Mouse (Mus musculus) CH12.LX (cell line): ENCODE data around the gene Taf8. TPM values are rescaled to one million over a fixed set of nuclear protein-coding genes. Genes with fewer than 3 reads are reported as not detected.

Experiments used
- DNase-seq: peaks from one replicate; pipeline ENCODE4 v3.0.0-alpha.2; 2013; ENCODE audit errors: extremely low read depth
- H3K27ac ChIP-seq: 2 replicates; pipeline ENCODE4 v1.5.1; 2012; ENCODE audit warnings: low read depth, mild to moderate bottlenecking, control low read depth, moderate library complexity; ENCODE audit not compliant: insufficient read depth
- H3K27me3 ChIP-seq: replicated peaks from 2 replicates; pipeline ENCODE3; 2012; ENCODE audit warnings: inconsistent platforms
- H3K36me3 ChIP-seq, 2 experiments: replicated peaks in 1 of 2; 2 replicates each; pipeline versions ENCODE3 to v1.6.1; 2012; ENCODE audit warnings: inconsistent platforms in 1 of 2, low read length in 1 of 2, mild to moderate bottlenecking in 1 of 2, mixed read lengths in 1 of 2, moderate library complexity in 1 of 2; ENCODE audit not compliant: control insufficient read depth in 1 of 2, insufficient read depth in 1 of 2
- H3K4me1 ChIP-seq, 2 experiments: 2 replicates each; pipeline ENCODE4 v1.6.1; 2012; ENCODE audit warnings: inconsistent platforms in 1 of 2, moderate library complexity in 1 of 2; ENCODE audit not compliant: insufficient read depth in 2 of 2, control insufficient read depth in 1 of 2
- H3K4me2 ChIP-seq: 2 replicates; pipeline ENCODE4 v1.6.1; 2012; ENCODE audit warnings: low read depth, mild to moderate bottlenecking, control low read depth; ENCODE audit not compliant: poor library complexity, insufficient read depth, severe bottlenecking
- H3K4me3 ChIP-seq, 3 experiments: fragments of 150-350 bp in 1 of 3; sonication (generic) in 1 of 3; replicated peaks in 1 of 3; 2 replicates each; pipeline versions ENCODE3 to v1.5.1; 2011 to 2012; ENCODE audit warnings: low read depth in 2 of 3, low read length in 2 of 3, mild to moderate bottlenecking in 2 of 3, moderate library complexity in 2 of 3, control low read depth in 1 of 3, improper control_type of control experiment in 1 of 3, inconsistent platforms in 1 of 3, mixed read lengths in 1 of 3; ENCODE audit not compliant: poor library complexity in 1 of 3
- H3K79me2 ChIP-seq: replicated peaks from 2 replicates; pipeline ENCODE4 v1.6.1; 2012; ENCODE audit warnings: mild to moderate bottlenecking, moderate library complexity; ENCODE audit not compliant: control insufficient read depth, poor library complexity, insufficient read depth, severe bottlenecking; ENCODE audit errors: extremely low read depth
- H3K9ac ChIP-seq: 2 replicates; pipeline ENCODE4 v1.6.1; 2012; ENCODE audit warnings: low read depth, mild to moderate bottlenecking, control low read depth, moderate library complexity; ENCODE audit not compliant: insufficient read depth
- H3K9me3 ChIP-seq: replicated peaks from 2 replicates; pipeline ENCODE3; 2012; ENCODE audit warnings: low read length, inconsistent platforms, mixed read lengths
- BHLHE40 ChIP-seq: IDR thresholded peaks from 2 replicates; pipeline ENCODE4 v1.6.1; 2011; ENCODE audit warnings: mild to moderate bottlenecking, low read depth, low read length, improper control_type of control experiment
- CTCF ChIP-seq, 2 experiments: IDR thresholded peaks in 1 of 2; conservative IDR thresholded peaks in 1 of 2; 2 replicates each; pipeline ENCODE4 v1.5.1; 2011 to 2012; ENCODE audit warnings: low read depth in 2 of 2, low read length in 2 of 2, improper control_type of control experiment in 1 of 2, inconsistent platforms in 1 of 2, mild to moderate bottlenecking in 1 of 2, moderate library complexity in 1 of 2
- ELF1 ChIP-seq: IDR thresholded peaks from 2 replicates; pipeline ENCODE4 v1.6.1; 2014; ENCODE audit warnings: low read depth, mild to moderate bottlenecking, inconsistent platforms, low read length, improper control_type of control experiment
- HCFC1 ChIP-seq: IDR thresholded peaks from 2 replicates; pipeline ENCODE4 v1.6.1; 2012; ENCODE audit warnings: low read depth, mild to moderate bottlenecking, inconsistent platforms, low read length, improper control_type of control experiment
- JUN ChIP-seq: IDR thresholded peaks from 2 replicates; pipeline ENCODE4 v1.6.1; 2011; ENCODE audit warnings: low read depth, mild to moderate bottlenecking, low read length, improper control_type of control experiment, moderate library complexity; ENCODE audit not compliant: insufficient read depth
- JUND ChIP-seq: conservative IDR thresholded peaks from 2 replicates; pipeline ENCODE4 v1.6.1; 2011; ENCODE audit warnings: low read depth, low read length, improper control_type of control experiment
- MAX ChIP-seq: IDR thresholded peaks from 2 replicates; pipeline ENCODE4 v1.6.1; 2011; ENCODE audit warnings: low read length, improper control_type of control experiment
- MEF2A ChIP-seq: IDR thresholded peaks from 2 replicates; pipeline ENCODE4 v1.6.1; 2014; ENCODE audit warnings: low read depth, mild to moderate bottlenecking, inconsistent platforms, low read length, improper control_type of control experiment, borderline replicate concordance
- MXI1 ChIP-seq: IDR thresholded peaks from 2 replicates; pipeline ENCODE4 v1.6.1; 2011; ENCODE audit warnings: mild to moderate bottlenecking, low read depth, low read length, improper control_type of control experiment
- MYC ChIP-seq: IDR thresholded peaks from 2 replicates; pipeline ENCODE4 v1.6.1; 2011; ENCODE audit warnings: low read depth, mild to moderate bottlenecking, improper control_type of control experiment, low read length
- NELFE ChIP-seq: IDR thresholded peaks from 2 replicates; pipeline ENCODE4 v1.6.1; 2011; ENCODE audit warnings: low read depth, low read length, improper control_type of control experiment
- NRF1 ChIP-seq: IDR thresholded peaks from 2 replicates; pipeline ENCODE4 v1.6.1; 2014; ENCODE audit warnings: low read depth, mild to moderate bottlenecking, inconsistent platforms, low read length, improper control_type of control experiment, moderate library complexity
- POLR2A ChIP-seq: IDR thresholded peaks from 2 replicates; pipeline ENCODE4 v1.6.1; 2011; ENCODE audit warnings: low read depth, mild to moderate bottlenecking, improper control_type of control experiment, low read length
- TBP ChIP-seq: conservative IDR thresholded peaks from 2 replicates; pipeline ENCODE4 v1.6.1; 2011; ENCODE audit warnings: low read depth, low read length, improper control_type of control experiment
- TCF12 ChIP-seq: IDR thresholded peaks from 2 replicates; pipeline ENCODE4 v1.6.1; 2014; ENCODE audit warnings: low read depth, mild to moderate bottlenecking, inconsistent platforms, low read length, improper control_type of control experiment
- USF2 ChIP-seq: conservative IDR thresholded peaks from 2 replicates; pipeline ENCODE4 v1.6.1; 2011; ENCODE audit warnings: low read depth, low read length, improper control_type of control experiment
- ZC3H11A ChIP-seq: IDR thresholded peaks from 2 replicates; pipeline ENCODE4 v1.6.1; 2012; ENCODE audit warnings: low read depth, mild to moderate bottlenecking, inconsistent platforms, low read length, improper control_type of control experiment
- ZKSCAN1 ChIP-seq: IDR thresholded peaks from 2 replicates; pipeline ENCODE4 v1.6.1; 2012; ENCODE audit warnings: low read depth, inconsistent platforms, low read length, improper control_type of control experiment, borderline replicate concordance
- dilution Hi-C: fragments of 300-500 bp; cut with MboI; formaldehyde crosslinking; loops from 2 replicates; pipeline ENCODE4 v1.14.3; 2020; ENCODE audit warnings: low sequenced_read_pairs; ENCODE audit not compliant: extremely low pct_unique_long_range_greater_than_20kb, extremely low pct_ligation_motif_present
- in situ Hi-C: fragments of 300-500 bp; cut with MboI; formaldehyde crosslinking; loops from 3 replicates; pipeline ENCODE4 v1.14.3; 2019; ENCODE audit warnings: low sequenced_read_pairs, low pct_ligation_motif_present, low pct_unique_long_range_greater_than_20kb, mixed read lengths
- polyA plus RNA-seq: library from polyadenylated mRNA; unstranded; fragments of >175 nt; gene quantifications from 2 replicates; pipeline ENCODE4 v1.2.1, GENCODE M21; 2012; ENCODE audit warnings: low read depth; ENCODE audit not compliant: insufficient read length
- total RNA-seq, 2 experiments: library from RNA; depleted of rRNA; stranded (reverse); fragments of 300-350 nt in 1 of 2; fragments of >200 nt in 1 of 2; gene quantifications; 2 replicates each; pipeline ENCODE4 v1.2.3; 2012 to 2014

Gene Taf8
- total and polyA plus RNA-seq, 3 experiments: 16.9 to 18.0 (median 17.0) TPM

GRCm38 (mm10) chr17:47458936-47459335 is 43.2 kb downstream of the Taf8 start:
- Histone ChIP-seq H3K9me3 (no peaks in the 10 kb centered on the region), H3K79me2 (no peaks in the 10 kb centered on the region), H3K27me3 (no peaks in the 10 kb centered on the region), H3K4me3 (no peak overlapping the region), H3K4me1 (peaks cover 18 to 47% of the 10 kb centered on the region in 2 experiments), H3K9ac (no peak overlapping the region), H3K4me2 (no peak overlapping the region), H3K27ac (no peak overlapping the region), H3K36me3 (no peaks in the 10 kb centered on the region)
- DNase-seq: no peak
- no peak for TF ChIP-seq JUN
- TF ChIP-seq NRF1: no peak
- no peak for TF ChIP-seq CTCF (conservative IDR thresholded peaks at IDR 0.05 in 1 of 2, IDR thresholded peaks at IDR 0.05 in 1 of 2; ENCODE audit: low read depth in 2 of 2, low read length in 2 of 2)
- TF ChIP-seq ZKSCAN1: no peak
- TF ChIP-seq USF2: no peak
- no peak for TF ChIP-seq TBP
- TF ChIP-seq MEF2A: no peak
- TF ChIP-seq BHLHE40: no peak
- no peak for TF ChIP-seq JUND
- TF ChIP-seq TCF12: no peak
- TF ChIP-seq MAX: no peak
- dilution Hi-C loops (no loop called here), in situ Hi-C loops (no loop called here)

- Histone ChIP-seq H3K9ac (no peak overlapping the region), H3K4me3 (no peak overlapping the region), H3K9me3 (no peaks in the 10 kb centered on the region), H3K4me1 (peaks cover 18 to 47% of the 10 kb centered on the region in 2 experiments), H3K36me3 (no peaks in the 10 kb centered on the region), H3K27me3 (no peaks in the 10 kb centered on the region), H3K79me2 (no peaks in the 10 kb centered on the region), H3K27ac (no peak overlapping the region), H3K4me2 (no peak overlapping the region)
- dilution Hi-C loops (no loop called here), in situ Hi-C loops (no loop called here)
- TF ChIP-seq CTCF (conservative IDR thresholded peaks at IDR 0.05 in 1 of 2, IDR thresholded peaks at IDR 0.05 in 1 of 2; ENCODE audit: low read depth in 2 of 2, low read length in 2 of 2): no peak
- TF ChIP-seq MAX: no peak
- TF ChIP-seq ZC3H11A: no peak
- DNase-seq: no peak
Observed at GRCm38 (mm10) chr17:47458310-47458709, 43.8 kb downstream of the Taf8 start.

- Histone ChIP-seq H3K36me3 (peaks cover 0 to 2% of the 10 kb centered on the region in 2 experiments), H3K27ac (no peak overlapping the region), H3K4me2 (peak overlapping the region; percentile 45), H3K9ac (peak overlapping the region; percentile 53), H3K79me2 (no peaks in the 10 kb centered on the region), H3K27me3 (no peaks in the 10 kb centered on the region), H3K9me3 (no peaks in the 10 kb centered on the region), H3K4me3 (peak overlapping the region; percentile 41 to 63 (median 43)), H3K4me1 (peaks cover 16 to 46% of the 10 kb centered on the region in 2 experiments)
- dilution Hi-C loops: no loop called here
- in situ Hi-C loops: no loop called here
- DNase-seq: peak; percentile 78
- TF ChIP-seq CTCF (conservative IDR thresholded peaks at IDR 0.05 in 1 of 2, IDR thresholded peaks at IDR 0.05 in 1 of 2; ENCODE audit: low read depth in 2 of 2, low read length in 2 of 2) (no peak), TCF12 (peak; percentile 78), ZC3H11A (no peak), ELF1 (peak; percentile 92), NELFE (peak; percentile 52; the same call in 1 of the 2 replicates), MXI1 (peak; percentile 47; the same call in 1 of the 2 replicates), TBP (0 out of 2 replicates have a peak, but pooled peaks have one; percentile 37), POLR2A (peak; percentile 76), MYC (0 out of 2 replicates have a peak, but pooled peaks have one; percentile 44), HCFC1 (peak; percentile 73)
Observed at GRCm38 (mm10) chr17:47454675-47455074, 47.4 kb downstream of the Taf8 start.
